Mouse (Mus musculus) spleen, adult 18-20 months (tissue): Measurements from ENCODE around the gene Coil.
"Not testable (repeated sequence)": the region's sequence is repeated elsewhere in the genome, so short reads cannot be mapped to it uniquely, and the experiment has no call there.

ENCODE experiments used
- DNase-seq, 2 experiments: peaks; one replicate each; pipeline ENCODE4 v3.0.0; 2022; ENCODE audit warnings: mixed read lengths in 2 of 2

Coil gene

DNA sequence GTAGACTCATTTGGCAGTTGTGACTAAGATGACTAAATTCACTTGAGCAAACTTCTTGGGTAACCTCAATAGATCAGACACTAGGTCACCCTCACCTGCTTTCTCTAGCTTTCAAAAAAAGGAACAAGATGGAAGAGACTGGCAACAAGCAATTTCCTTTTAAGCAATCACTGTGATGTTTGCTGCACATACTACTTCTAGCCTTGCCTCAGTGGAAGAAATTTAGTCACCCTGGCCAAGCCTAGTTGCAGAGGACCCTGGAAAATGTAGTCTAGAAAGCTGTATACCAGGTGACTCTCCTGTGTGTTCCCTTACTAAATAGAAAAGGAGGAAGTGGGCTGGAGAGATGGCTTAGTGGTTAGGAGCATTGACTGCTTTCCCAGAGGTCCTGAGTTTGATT, 36.4 kb downstream of the Coil start:
- no peak for DNase-seq

GRCm38 (mm10) chr11:89007582-89007981, 37.5 kb downstream of the Coil start:
- no peak for DNase-seq

- DNase-seq: no peak
Observed at GRCm38 (mm10) chr11:89009066-89009465, 39.0 kb downstream of the Coil start.

DNA sequence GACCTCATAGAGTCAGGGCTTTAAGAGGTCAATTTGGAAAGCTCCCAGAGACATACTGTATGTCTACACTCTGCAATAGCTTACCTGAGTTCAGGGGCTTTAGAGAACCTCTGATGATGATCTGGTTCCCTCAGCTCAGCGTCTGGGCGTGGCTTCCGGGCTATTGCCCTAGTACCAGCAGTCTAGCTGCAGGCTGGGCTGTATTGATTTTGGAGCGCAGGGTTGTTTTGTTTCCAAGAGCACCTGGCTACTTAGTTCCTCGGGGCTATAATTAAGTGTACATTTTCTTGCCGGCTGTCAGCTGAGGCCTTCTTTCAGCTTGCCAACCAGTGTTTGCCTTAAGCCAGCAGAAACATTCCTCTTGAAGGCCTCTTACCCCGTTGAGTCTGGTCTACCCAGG, 39.4 kb downstream of the Coil start:
- DNase-seq: no peak

- DNase-seq: no peak
Observed at GRCm38 (mm10) chr11:89012241-89012640, 42.2 kb downstream of the Coil start.

GRCm38 (mm10) chr11:89017514-89018182, 47.6 kb downstream of the Coil start:
- DNase-seq: no peak

- DNase-seq: no peak
Observed at GRCm38 (mm10) chr11:89020681-89021305, 50.7 kb downstream of the Coil start.

GRCm38 (mm10) chr11:89021687-89022086, 51.6 kb downstream of the Coil start:
- DNase-seq: no peak

DNA sequence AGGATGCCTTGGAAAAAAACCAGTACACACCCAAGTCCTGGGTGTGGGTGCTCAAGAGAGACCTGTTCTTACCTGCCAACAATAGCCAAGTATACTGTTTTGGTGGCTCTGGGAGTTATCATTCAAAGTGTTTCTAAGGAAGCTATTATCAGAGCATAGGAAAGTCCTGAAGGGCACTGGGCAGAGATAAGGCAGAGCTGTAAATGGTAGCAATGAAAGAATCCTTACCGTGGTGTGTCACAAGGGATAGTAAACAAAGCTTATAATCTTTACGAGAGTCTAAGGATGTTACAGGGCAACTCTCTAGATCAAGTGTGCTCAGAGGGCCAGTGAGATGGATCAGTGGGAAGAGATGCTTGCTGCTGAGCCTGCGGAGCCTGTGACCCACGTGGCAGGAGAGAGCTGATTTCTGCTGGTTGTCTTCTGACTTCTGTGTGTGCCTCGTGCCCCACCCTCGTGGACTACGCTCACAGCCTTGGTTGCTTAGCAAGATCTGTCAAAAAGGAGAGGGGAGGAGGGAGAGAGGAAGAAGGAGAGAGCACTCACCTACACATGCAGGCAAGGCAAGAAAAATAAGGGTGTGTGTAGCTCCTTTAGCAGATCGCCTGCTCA, 52.2 kb downstream of the Coil start:
- DNase-seq: no peak

- DNase-seq: no peak
Observed at GRCm38 (mm10) chr11:89023477-89023876, 53.4 kb downstream of the Coil start.

DNA sequence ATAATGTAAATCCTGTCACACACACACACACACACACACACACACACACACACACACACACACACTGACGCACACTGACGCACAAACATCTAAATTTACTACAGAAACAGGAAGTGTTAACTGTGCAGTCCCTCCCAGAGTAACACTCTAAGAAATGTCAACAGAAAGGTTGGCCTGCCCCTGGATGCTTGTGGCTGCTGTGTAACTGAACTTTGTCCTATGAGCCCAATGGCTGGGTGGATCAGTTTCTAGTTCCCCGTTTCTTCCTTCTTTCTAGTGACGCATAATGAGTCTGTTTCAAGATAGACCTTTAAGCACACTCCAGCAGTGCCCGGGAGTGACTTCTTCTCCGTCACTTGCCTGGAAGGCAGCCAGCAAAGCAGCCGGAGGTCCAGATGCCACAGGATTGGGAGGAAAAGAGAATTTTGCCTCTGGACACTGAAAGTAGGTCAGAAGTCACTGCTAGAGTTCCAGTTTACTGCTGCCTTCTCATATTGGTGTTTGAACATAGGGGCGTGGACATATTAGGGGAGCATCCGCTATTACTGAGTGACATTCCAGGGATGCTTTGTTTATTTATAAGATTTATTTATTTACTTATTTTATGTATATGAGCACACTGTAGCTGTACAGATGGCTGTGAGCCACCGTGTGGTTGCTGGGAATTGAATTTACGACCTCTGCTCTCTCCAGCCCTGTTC, 54.3 kb downstream of the Coil start:
- DNase-seq: peak; percentile 61 to 66

DNA sequence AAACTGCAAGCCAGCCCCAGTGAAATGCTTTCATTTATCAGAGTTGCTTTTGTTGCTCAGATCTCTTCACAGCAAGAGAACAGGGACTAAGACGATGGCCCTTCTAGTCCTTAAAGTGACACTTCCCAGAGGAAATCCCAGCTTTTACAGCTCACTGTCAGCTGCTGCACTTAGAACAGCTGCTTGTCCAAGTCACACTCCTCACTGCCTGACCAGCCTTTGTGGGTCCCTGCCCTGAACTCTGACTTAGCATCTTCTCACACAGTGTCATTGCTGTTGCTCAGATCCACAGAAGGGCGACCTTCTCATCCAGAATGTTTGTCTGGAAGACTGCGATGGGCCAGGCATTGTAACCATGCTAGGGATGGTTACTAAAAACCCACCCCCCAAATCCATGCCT, 55.6 kb downstream of the Coil start:
- DNase-seq: no peak

DNA sequence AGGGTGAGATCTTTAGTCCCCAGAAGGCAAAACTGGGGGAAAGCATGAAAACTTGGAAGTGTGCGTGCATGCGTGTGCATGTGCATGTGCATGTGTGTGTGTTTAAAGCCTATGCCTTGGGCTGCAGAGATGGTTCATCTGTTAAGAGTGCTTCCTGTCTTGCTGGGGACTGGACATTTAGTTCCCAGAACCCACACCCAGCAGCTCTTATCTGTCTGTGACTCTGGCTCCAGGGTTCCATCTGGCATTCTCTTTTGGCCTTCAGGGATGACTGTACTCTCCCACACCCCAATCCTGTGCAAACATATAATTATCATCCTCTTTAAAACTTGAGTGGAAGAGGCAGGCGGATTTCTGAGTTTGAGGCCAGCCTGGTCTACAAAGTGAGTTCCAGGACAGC, 56.1 kb downstream of the Coil start:
- DNase-seq: no peak

- DNase-seq: peak; percentile 59 to 66
Observed at GRCm38 (mm10) chr11:89027955-89028361, 57.9 kb downstream of the Coil start.

DNA sequence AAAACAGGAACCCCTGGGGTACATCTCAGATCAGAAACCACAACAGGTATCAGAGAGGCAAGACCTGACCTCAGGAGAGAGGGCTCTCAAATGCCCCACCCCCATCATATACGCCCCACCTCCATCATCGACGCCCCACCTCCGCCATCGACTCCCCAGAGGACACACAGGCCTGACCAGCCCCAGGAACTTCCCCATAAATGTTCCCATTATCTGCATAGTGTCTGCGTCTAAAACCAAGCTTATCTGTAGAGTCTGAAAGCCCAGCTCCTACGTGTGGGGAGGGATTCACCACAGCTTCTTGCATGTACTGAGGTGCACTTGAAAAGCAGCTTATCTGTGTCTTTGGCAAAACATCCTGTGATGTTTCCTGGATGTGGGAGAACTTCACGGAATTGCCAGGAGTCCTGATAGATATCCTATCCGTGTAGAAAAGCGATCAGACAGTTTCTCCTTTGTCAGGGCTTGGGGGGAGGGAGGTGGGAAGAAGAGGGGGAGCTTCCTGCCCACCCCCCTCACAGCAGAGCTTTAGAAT, 58.9 kb downstream of the Coil start:
- peak; percentile 80 to 89 for DNase-seq

- DNase-seq: no peak
Observed at GRCm38 (mm10) chr11:89030552-89030951, 60.5 kb downstream of the Coil start.

- DNase-seq: no peak
Observed at GRCm38 (mm10) chr11:89031189-89031588, 61.1 kb downstream of the Coil start.

DNA sequence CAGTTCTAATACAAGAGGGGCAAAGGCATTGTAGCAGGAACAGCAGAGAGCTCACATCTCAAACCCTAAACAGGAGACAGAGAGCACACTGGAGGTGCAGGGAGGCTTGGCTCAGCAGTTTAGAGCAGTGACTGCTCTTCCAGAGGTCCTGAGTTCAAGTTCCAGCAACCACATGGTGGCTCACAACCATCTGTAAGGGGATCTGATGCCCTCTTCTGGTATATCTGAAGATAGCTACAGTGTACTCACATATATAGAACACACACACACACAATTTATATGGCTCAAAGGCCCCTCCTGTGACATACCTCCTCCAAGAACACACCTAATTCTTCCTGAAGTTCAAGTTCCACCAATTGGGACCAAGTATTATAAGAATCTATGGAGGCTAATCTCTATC, 64.5 kb downstream of the Coil start:
- no peak for DNase-seq

DNA sequence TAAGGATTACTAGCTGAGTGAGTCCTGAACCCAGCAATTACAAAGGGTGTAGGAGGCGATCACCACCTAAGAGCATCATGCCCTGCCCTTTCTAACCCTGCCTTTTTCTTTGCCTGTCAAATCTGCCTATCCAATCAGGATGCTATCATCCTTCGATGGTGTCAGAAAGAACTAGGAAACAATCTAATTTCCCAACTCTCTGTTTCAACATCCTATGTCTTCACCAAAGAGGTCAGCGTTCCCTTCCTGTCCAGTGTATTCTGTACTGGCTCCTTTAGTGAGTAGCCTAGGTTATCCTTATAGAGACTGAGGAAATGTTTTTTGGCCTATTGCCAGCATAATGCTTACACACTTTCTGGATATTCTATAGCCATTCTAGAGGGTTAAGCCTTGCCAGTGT, 65.5 kb downstream of the Coil start:
- no peak for DNase-seq

DNA sequence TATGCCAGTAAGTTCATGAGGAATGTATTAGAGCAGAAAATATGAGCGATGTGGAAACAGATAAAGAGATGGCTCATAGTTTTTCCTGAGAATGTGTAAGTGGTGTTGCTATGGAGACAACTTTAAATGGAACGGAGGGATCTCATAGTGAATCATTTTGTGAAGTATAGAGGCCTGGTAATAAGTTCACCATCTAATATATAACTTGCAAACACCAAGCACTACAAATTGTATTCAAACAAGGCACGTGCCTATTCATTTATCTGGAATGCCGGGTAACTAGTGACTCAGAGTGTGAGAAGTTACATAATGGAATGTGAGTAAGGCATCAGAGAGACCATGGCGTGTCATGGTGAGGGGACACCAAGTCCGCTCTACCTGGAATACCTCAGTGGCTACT, 68.4 kb downstream of the Coil start:
- no peak for DNase-seq

GRCm38 (mm10) chr11:89039325-89039724, 69.3 kb downstream of the Coil start:
- DNase-seq: peak; percentile 58 to 76

GRCm38 (mm10) chr11:89041073-89041472, 71.0 kb downstream of the Coil start:
- not testable (repeated sequence) for DNase-seq
